Mouse (Mus musculus) monocyte, adult 2 months (primary cell): ENCODE results near the gene Nans.

ENCODE experiments used
- DNase-seq, 2 experiments: peaks; one replicate each; pipeline ENCODE4 v3.0.0; 2022; ENCODE audit warnings: low spot score in 2 of 2, low read depth in 1 of 2

Gene Nans

GRCm38 (mm10) chr4:46489028-46489925, at the start of gene Nans:
Gene Nans, plus strand, starts transcription at chr4:46489248.
- DNase-seq: peak; percentile 80 to 85

DNA sequence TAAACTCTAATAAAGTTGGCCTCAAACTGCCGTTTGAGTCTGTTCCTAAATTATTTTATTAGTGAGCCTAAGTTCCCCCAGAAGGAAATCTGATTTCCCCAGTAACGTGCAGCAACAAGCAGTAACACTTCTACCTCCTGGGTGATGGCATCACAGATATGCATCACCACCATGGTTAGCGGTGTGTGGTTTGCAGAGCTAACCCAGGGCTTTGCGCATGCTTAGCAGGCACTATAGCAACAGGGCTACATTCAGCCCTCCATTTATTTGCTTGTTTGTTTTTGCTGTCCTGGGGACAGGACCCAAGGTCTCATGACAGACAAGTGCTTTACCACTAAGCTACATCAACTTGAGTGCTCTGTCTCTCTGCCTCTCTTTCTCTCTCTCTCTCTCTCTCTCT, 46.5 kb upstream of the Nans start:
- DNase-seq: no peak

- DNase-seq: no peak
Measured at GRCm38 (mm10) chr4:46445237-46445945, 43.7 kb upstream of the Nans start.

GRCm38 (mm10) chr4:46447461-46447860, 41.6 kb upstream of the Nans start:
- DNase-seq: no peak

- no peak for DNase-seq
Measured at GRCm38 (mm10) chr4:46448886-46449285, 40.2 kb upstream of the Nans start.

GRCm38 (mm10) chr4:46450020-46450518, 39.0 kb upstream of the Nans start:
- DNase-seq: no peak

GRCm38 (mm10) chr4:46450519-46451131, 38.4 kb upstream of the Nans start, which contains the start of gene Anp32b:
Gene Anp32b, plus strand, starts transcription at chr4:46450902.
- DNase-seq: peak; percentile 71 to 85

DNA sequence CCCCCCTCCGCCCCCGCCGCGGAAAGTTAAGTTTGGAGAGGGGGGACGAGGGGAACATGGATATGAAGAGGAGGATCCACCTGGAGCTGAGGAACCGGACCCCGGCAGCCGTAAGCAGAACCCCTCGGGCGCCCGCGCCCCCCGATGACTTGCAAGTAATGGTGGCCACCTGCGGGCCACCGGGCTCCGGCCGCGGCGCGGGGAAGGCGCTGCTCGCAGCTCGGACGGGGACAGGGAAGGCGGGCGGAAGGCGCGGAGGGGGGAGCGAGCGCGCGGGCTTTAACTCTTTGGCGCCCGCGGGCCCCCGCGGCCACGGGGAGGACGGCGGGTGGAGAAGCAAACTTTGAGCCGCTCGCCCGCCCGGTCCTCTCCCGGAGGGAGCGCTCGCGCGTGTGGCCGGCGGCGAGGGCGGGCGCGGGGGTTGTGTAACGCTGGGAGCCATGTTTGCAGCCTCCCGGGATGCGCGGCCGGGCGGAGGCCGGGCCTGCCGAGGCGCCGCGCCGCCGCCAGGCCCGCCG, 37.7 kb upstream of the Nans start:
- peak; percentile 7 to 47 for DNase-seq

DNA sequence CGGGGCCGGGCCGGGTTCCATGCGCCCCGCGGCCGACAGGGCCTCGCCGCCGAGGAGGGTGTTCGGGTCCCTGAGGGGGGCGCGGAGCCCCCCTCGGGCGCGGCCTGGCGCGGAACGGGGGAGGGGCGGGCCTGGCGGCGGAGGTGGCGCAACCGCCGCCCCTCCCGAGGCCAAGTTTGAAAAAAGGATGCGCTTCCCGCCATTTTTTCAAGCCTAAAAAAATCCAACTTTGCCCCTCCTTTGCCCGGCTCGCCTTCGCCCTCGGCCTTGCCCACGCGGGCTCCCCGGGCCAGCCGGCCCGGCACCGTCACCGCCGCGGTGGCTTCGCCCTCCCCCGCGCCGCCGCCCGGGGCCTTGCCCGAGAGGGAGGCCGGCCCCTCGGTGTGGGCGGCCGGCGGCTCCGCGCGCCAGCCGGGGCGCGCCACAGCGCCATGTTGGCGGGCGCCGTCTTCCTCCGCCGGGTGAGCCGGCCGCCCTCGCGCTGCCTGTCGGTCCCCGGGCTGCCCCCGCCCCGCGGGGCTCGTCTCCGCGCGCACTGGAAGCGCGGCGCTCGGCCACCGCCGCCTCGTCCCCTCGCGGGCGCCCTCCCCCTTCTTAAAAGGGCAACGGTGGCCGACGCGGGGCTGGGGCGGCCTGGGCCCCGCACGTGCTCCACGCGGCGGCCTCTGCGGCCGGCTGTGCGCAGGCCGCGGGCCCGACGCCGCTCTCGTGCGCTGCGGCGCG, 37.1 kb upstream of the Nans start:
- DNase-seq: peak; percentile 34 to 62

DNA sequence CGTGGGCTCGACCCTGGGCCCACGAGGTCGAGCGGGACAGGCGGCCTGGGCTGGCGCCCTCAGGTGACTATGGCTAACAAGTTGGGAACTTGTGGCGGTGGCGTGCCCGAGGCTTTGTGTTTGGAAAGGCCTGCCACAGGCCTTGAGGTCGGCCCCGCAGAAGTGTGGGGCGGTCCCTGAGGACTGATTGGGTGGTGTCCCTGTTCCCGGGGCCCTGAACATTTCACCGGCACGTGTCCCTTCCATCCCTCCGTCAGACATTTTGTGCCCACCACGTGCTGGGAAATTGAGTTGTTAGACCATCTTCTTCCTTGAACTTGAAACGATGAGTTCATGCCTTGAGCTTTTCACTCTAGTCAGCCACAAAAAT, 36.6 kb upstream of the Nans start:
- peak; percentile 27 to 59 for DNase-seq

DNA sequence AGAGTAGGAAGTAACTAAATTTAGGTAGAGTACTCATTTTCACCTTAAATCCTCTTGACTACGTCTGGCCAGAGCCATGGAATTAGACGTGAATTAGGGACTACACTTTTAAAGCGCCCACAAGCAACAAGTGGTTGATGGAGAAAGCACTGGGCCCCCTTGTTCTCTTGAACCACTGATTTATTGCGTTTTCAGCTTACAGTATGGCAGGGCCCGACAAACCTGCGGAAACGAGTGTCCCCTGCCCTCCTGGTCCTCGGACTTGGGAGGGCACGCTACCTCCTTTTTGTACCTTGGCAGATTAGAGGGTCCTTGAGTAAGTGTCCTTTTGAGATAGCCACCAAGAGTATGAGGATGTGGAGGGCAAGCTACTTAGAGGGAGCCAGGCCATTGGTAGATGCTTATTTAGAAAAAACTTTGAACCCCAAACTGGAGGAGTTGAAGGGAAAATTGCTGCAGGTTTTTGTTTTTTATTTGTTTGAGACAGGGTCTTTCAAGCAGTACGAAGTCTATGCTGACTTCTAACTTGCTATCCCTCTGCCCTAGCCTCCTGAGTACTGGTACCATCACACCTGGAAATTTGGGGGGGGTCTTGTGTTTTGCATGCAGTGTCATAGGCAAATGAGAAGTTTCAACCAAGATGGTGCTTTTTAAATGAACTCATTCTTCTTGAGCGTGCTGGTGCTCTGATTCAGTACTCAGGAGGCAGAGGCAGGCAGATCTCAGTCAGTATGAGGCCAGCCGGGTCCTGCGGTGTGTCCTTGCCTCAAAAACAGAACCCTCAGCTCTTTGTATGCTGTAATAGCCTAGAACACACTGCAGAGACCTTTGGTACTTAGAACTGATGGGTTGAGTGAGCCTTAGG, 36.0 kb upstream of the Nans start:
- DNase-seq: no peak

DNA sequence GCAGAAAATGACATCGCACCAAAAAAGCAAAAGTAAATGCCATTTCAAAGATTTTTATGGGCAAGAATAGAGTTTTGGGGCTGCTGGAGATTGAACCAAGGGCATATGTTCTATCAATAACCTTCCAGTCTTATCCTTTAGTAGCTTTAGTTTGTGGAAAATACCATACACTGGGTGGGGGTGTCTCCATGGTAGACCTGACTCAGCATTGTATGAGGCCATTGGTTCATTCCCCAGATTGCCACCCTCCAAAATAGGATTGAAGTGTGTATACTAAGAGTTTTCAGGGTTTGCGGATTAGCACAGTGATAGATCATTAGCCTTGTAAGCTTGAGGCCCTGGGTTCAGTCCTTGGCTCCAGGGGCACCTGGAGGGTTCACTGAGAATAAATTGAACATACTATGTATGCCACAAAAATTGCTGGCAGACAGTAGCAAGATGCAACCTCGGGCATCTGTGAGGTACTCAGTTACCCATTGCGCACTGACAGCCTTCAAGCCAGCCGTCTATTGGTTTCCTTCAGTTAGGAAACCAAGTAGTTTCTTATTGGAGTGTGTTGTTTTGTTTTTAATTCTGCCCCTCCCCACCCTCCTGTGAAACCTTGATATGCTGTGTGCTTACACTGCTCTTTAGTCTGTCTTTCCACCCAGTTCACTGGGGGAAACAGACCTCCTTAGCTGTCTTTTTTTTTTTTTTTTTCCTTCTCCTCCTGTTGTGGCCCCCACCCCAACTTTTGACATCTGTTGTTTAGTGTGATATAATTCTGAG, 34.8 kb upstream of the Nans start:
- DNase-seq: no peak

- no peak for DNase-seq
Measured at GRCm38 (mm10) chr4:46456762-46457161, 32.3 kb upstream of the Nans start.

DNA sequence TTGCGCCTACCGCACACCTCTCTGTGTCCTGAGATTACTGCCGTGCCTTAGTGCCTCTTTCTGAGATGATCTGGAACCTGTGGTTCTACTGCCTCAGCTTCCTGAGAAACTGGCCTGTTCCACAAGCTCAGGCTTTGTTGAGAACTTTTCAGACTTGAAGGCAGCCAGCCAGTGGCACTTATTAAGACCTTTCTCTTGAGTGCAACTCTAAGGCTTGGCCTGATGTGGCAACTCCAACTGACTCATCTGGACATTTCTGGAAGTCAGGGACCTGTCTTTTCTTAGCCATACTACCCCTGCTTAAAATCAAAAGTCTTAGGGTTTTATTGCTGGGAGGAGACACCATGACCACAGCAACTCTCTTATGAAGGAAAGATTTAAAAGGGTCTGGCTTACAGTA, 31.9 kb upstream of the Nans start:
- no peak for DNase-seq

GRCm38 (mm10) chr4:46458411-46458810, 30.6 kb upstream of the Nans start:
- DNase-seq: no peak

DNA sequence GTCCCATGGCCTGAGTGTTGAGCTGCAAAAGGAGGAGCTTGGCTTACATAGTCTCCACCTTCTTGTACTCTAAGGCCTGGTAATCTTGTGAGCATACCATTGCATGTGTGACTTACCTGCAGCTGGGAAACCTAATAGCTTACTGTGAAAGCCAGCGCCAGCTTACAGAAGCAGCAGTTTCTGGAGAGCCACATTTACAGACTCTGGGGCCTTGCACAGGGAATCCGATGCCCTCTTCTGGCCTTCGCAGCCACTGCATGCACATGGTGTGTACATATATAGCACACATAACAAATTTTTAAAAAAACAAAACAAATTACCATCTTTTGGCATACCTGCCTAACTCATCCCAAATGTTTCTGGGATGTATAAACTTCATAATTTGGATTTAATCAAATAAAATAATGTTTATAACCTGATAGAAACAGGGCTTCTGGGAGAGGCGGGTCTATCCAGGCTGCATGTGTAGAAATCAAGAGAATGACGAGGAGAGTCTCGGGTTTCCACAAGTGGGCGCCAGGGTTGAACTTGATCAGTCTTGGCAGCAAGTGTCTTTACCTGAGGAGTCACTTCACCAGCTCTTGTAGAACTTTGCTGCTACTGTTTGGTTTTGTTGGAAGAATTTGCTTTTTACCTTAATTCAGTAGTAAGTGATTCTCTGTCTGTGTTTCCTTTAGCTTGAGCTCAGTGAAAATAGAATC, 25.8 kb upstream of the Nans start:
- DNase-seq: no peak

- DNase-seq: no peak
Measured at GRCm38 (mm10) chr4:46465740-46466139, 23.3 kb upstream of the Nans start.

GRCm38 (mm10) chr4:46475101-46475500, 13.9 kb upstream of the Nans start:
- DNase-seq: no peak

DNA sequence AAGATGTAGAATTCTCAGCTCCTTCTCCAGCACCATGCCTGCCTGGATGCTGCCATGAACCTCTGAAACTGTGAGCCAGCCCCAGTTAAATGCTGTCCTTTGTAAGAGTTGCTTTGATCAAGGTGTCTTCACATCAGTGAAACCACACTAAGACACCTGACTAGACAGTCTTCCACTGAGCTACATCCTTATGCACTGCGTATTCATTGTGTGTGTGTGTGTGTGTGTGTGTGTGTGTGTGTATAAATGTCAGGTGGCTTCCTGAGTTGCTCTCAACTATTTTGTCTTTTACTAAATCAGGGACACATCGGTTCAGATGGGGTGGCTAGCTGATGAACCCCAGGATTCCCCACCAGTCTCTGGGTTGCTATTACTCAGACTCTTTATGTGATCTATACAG, 10.0 kb upstream of the Nans start:
- no peak for DNase-seq
